Mouse (Mus musculus) cerebellum, adult (tissue): Measurements from ENCODE around the gene Aup1.
A peak's percentile ranks its signal among the peaks of the same experiment; 100 is the strongest.

Experiments used
- ATAC-seq: cut with Nextera tagmentation; 2 replicates; pipeline ENCODE4 v1.9.2; 2017; ENCODE audit warnings: mild to moderate bottlenecking, moderate library complexity, mixed read lengths; ENCODE audit not compliant: insufficient number of reproducible peaks, low FRiP score, low TSS enrichment

Gene Aup1

DNA sequence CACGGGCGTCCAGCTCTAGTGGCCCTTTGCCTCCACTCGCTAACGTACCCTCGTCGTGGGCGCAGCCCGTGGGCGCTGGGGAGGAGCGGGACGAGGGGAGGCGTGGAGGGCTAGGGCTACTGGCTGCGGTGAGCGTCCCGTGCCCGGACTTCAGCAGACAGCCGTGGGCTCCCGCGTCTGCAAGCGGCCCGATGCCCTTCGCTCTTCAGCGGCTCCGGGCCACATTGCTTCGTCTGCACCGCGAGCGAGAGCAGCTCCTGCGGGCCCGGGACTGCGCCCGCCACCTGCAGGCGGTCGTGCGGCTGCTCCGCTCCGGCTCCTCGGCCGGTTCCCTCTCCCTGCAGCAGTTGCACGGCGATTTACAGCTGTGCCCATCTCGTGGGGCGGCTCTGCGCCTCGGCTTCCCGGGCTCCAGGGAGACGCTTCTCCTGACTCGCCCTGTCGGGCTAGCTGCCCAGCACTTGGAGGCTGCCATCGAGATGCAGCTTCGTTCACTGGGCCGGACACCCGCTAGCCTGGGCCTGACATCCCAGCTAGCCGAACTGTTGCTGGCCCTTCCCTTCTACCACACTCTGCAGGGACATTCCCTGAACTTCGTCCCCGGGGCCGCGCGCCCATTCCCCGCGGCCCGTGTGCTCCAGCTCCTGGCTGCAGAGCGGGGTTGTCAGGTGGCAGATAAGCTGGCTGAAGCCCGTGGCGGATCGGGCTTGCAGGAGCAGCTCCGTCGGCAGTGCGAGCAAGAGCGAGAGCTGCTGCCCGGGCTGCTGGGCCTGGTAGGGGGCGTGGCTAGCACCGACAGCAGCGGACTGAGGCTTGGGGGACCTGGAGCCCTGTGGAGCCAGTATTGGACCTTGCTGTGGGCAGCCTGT lies 47.6 kb downstream of the Aup1 start:
- ATAC-seq, result peak; percentile 64

DNA sequence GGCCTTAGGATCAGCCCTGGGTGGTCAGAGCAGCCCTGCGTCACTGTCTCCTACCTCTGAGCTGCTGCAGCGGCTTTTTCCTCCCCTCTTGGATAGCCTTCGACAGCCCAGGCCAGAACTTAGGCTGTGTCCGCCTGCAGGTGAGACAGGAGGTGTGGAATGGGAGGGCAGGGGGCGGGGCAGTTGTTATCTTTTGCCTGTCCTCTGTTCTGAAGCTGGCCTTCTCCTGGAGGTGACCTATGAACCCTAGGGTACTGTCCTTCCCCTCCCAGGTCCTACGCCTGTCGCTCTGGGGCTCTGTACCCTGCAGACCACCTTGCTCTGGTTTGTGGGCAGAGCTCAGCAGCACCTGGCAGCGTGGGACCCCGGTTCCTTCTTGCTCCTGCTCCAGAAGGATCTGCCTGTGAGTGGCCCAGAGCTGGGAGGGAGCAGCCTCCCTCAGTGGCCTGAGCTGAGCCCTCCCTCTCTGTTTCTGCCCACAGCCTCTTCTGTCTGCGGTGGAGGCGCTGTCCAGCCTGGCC lies 48.9 kb downstream of the Aup1 start:
- no peak for ATAC-seq

DNA sequence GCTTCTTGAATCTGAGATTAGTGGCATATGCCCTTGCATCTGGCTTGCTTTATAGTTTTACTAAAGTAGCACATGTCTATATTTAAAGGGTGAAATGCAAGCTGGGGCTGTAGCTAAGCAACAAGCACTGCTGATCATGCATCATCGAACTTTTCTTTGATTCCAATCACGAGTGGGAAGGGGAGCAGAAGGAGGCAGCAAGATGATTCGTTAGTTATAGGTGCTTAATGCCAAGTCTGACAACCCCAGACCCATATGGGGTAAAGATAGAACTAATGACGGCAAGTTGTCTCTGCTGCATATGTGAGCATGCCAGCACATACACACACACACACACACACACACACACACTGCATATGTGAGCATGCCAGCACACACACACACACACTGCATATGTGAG lies 49.8 kb downstream of the Aup1 start:
- no peak for ATAC-seq
